Mouse (Mus musculus): Measurements from ENCODE around the gene Rpia. TPM values are rescaled to one million over a fixed set of nuclear protein-coding genes. Genes with fewer than 3 reads are reported as not detected.
A peak's percentile ranks its signal among the peaks of the same experiment; 100 is the strongest.
"Not testable (repeated sequence)": the region's sequence is repeated elsewhere in the genome, so short reads cannot be mapped to it uniquely, and the experiment has no call there.

The Rpia gene
- polyA plus RNA-seq (2017; shearing (Covaris generic)) = 10 to 100 TPM in 1 of 3 experiments, 1 to 10 TPM in 2; 4.9 to 11.5 (median 6.1) TPM

- ATAC-seq = peak; percentile 95
These were observed at the start of gene Rpia for GRCm38 (mm10) chr6:70791824-70792535. TSS of gene Rpia (minus strand) at chr6:70792232.

DNA sequence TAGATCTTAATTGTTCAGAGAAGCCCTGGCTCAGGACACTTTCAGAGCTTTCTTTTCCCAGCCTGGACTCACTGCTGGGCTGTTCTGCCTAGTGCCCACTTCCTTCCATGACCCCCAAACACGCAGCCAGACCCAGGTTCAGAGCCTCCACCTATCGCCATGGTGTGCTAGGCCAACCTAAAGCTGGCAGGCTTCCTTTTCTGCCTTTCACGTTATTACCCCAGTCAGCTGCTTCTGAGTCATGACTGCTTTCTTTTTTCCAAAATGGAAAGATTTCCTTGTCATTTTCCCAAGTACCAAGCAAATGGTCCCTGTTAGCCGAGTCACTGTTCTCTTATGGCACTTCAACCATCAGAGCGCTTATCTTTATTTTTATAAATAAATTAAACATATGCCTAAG lies 48.2 kb upstream of the Rpia start:
- ATAC-seq = no peak

GRCm38 (mm10) chr6:70838532-70838931 lies 46.5 kb upstream of the Rpia start:
- ATAC-seq = no peak

DNA sequence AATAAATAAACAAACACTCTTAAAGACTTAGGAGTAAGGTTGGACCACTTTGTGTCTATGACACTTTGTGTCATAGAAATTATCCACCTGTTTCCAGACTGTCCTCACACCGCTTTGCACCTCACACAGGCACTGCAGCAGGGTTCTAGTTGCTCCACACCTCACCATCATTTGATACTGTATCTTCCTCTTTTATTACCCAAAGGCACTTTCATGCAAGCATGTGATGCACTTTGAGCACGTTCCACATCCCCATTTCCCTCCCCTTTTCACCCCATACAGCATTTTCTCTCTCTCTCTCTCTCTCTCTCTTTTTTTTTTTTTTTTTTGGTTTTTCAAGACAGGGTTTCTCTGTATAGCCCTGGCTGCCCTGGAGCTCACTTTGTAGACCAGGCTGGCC lies 45.3 kb upstream of the Rpia start:
- ATAC-seq = no peak

- no peak for ATAC-seq
These were observed 39.3 kb upstream of the Rpia start for GRCm38 (mm10) chr6:70831179-70831839.

- no peak for ATAC-seq
These were observed 38.5 kb upstream of the Rpia start for GRCm38 (mm10) chr6:70830552-70830951.

GRCm38 (mm10) chr6:70829451-70829850 lies 37.4 kb upstream of the Rpia start:
- ATAC-seq = no peak

GRCm38 (mm10) chr6:70824987-70825337 lies 32.9 kb upstream of the Rpia start:
- ATAC-seq = peak; percentile 88

- peak; percentile 64 for ATAC-seq
These were observed 32.3 kb upstream of the Rpia start for GRCm38 (mm10) chr6:70824085-70824986.

DNA sequence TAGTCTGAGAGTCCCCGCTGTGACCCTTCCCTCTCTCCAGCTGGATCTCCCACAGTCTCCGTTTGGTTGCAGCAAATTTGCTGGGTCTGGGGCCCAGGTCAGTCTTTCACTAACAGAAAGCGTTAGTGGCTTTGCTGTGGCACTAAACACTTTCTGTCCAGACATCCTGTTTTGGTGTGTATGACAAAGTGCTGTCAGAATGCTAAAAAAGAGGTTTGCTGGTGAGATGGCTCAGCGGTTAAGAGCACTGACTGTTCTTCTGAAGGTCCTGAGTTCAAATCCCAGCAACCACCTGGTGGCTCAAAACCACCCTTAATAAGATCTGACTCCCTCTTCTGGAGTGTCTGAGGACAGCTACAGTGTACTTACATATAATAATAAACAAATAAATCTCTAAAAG lies 31.2 kb upstream of the Rpia start:
- ATAC-seq = not testable (repeated sequence)

DNA sequence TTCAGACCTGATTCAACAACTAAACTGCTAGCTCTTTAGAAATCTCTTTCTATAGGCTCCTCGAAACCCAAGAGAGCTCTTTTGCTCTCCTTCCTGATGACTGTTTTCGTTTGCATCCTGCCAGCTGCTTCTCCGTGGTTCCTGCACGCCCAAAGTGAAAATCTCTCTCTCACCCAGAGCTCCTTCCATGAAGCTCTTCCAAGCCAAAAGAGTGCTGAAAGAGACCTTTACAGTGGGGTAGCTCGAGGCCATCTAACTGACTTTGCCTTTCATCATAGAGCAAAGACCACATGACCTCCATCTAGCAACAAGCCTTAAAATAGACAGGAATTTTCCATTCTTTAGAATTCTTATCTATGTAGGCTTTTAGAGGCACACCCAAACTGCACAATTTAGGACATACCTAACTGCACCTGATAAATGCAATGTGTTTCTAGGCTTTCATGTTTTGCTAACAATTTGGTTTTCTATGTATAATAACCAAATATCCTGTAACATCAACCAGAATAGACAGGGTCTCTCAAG lies 30.4 kb upstream of the Rpia start:
- no peak for ATAC-seq

DNA sequence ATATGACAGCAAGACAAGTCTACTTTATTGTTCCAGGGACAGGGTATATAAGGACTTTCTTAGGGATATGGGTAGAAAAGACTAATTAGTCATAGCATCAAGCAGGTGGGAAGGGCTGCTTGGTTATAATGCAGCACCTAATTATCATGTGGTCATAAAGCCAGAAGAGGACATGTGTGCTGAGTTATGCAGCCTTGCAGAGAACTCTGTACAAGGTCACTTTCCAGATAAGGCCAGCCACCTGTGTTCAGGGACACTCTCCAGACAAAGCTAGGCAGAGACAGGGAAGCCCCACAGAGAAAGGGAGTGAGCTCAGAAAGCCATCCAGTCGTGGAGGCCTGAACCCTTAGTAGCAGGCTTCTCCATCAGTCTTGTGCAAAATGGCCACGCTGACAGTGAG lies 29.5 kb upstream of the Rpia start:
- ATAC-seq = no peak

- ATAC-seq = no peak
These were observed 23.4 kb upstream of the Rpia start for GRCm38 (mm10) chr6:70815471-70815870.

GRCm38 (mm10) chr6:70814629-70814950 lies 22.6 kb upstream of the Rpia start:
- ATAC-seq = no peak

GRCm38 (mm10) chr6:70813921-70814628 lies 22.0 kb upstream of the Rpia start:
- peak; percentile 59 for ATAC-seq

DNA sequence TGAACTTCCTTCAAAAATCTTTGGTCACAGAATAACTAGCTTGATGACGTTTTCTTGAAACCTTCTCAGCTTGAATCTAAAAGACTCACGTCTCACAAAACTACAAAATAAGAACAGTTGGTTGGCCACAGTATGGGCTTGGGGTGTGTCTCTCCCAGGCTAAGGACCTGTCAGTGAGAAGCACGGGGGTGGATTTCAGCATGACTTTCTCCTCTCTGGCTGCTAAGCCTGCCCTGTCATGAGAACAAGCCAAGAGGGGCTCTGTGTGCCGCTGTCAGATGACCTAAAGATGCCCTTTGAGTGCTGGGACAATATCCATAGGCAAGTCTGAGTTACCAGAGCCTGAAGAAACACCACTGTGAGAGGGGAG lies 20.5 kb upstream of the Rpia start:
- ATAC-seq = no peak

GRCm38 (mm10) chr6:70811557-70812525 lies 19.8 kb upstream of the Rpia start:
- peak; percentile 91 for ATAC-seq

DNA sequence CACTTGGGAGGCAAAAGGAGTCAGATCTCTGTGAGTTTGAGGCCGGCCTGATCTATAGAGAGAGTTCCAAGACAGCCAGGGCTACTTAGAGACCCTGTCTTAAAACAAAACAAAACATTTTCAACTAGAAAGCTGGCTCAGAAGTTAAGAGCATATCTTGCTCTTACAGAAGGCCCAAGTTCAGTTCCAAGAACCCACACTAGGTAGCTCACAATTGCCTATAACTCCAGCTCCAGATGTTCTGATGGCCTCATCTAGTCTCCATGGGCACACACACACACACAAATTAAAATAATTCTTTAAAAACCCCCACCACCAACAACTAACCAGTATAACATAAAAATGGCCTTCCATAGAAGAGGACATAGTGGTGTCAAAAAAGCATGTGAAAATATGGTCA lies 18.5 kb upstream of the Rpia start:
- no peak for ATAC-seq

DNA sequence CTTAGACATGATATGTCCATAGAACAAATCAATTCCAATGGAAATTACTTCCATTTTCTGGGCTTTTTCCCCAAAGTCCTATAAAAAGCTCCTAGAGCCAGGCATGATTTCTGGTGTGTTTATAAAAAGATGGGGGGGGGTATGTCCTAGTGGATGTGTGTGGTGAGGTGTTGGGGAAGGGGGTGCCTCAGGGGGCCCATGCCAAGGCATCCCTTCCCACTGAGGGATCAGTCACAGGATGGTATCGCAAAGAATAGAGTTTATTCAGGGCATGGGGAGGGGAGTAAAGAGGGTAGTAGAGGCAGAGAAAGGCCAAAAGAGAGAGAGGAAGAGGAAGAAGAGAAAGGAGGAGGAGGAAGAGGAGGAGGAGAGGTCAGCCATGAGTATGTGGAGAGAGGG lies 14.5 kb upstream of the Rpia start:
- ATAC-seq = no peak

DNA sequence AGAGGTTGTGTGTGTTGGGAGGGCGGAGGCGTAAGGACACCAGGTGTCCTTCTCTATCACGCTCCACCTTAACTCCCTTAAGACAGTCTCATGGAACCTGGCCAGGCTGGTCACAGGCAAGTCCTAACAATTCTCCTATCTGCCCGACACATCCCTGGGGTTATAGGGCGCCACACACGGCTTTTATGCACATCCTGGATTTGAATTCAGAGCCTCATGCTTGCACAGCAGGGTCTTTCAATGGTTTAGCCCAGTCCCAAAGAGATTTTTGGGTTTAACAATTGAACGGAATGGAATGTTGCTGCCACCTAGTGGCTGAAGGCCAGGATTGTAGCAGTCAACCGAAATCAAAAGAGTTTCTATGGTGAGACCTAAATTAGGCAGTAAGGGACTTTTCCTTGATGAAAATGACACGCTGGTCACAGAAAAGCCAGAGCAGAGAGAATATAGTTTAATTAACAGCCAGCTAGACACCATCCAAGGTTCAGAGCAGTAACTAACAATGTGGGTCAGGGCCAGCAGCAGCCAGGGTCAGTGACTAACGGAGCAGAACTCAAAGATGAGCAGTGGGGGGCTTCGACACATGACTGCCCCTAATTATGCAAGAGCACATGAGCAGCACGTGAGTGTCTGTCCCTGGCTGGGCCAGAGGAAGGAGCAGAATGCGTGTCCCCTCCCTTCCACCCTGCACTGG lies 13.9 kb upstream of the Rpia start:
- peak; percentile 79 for ATAC-seq

DNA sequence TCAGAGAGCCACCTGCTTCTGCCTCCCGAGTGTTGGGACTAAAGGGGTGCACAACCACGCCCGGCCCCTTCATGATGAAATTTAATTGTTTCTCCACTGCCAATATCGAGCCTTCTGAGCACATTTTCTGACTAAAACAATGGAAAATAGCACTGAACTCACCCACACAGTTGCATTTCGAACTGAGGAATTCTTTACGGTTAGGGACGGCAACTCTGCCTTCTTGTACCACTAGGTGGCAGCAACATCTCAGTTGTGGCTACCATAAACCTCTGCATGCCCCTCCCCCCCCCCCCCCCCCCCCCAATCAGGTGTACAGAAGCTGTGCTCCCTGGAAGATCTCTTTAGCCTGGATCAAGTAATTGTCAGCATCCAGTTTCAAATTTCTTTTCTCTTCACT lies 13.2 kb upstream of the Rpia start:
- peak; percentile 70 for ATAC-seq
